ENCODE assay signal across 24 mouse cellular contexts in the genomic region with DNA sequence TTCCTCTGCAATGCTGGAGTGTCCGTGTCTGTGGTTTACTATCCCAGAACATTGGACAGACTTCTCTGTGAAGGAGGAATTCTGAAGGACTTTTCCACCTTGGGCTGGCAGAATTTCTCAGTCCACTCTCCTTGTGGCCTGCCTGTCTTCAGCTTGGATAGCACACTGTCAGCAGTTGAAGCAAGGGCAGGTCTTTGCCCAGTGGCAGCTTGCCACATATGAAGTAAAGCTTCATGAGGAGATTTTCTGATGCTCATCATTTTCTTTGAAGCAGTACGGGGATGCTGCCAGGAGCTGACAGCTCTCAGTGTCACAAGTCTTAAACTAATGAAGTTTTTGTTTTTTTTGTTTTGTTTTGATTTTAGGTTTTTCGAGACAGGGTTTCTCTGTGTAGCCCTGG. TPM values are rescaled to one million over a fixed set of nuclear protein-coding genes. Genes with fewer than 3 reads are reported as not detected.
"Had no signal": no experiment of that assay in that cellular context is flagged by ENCODE, and none has a peak within 500 bp of the region (broad histone marks: within the 10 kb centered on the region; RNA-seq: fewer than 3 reads in every experiment).

No protein-coding gene starts in this region.

- H3K4me2 ChIP-seq: intestine, embryonic 15.5 days; limb, embryonic 12.5 days; limb, embryonic 15.5 days; liver, embryonic 11.5 days; lung, embryonic 14.5 days; midbrain, embryonic 12.5 days; midbrain, embryonic 15.5 days; neural tube, embryonic 12.5 days; neural tube, embryonic 15.5 days; stomach, embryonic 15.5 days had no signal

- ATAC-seq: intestine, embryonic 15.5 days; liver, postnatal 0 days; midbrain, embryonic 15.5 days had no signal

- H3K9ac ChIP-seq: intestine, embryonic 15.5 days; limb, embryonic 12.5 days; limb, embryonic 15.5 days; liver, embryonic 14.5 days; liver, postnatal 0 days; lung, embryonic 14.5 days; midbrain, embryonic 12.5 days; midbrain, embryonic 15.5 days; neural tube, embryonic 12.5 days; neural tube, embryonic 15.5 days; stomach, embryonic 15.5 days had no signal

- H3K36me3 ChIP-seq: intestine, embryonic 15.5 days; limb, embryonic 12.5 days; limb, embryonic 15.5 days; midbrain, embryonic 12.5 days; midbrain, embryonic 15.5 days; neural tube, embryonic 12.5 days; neural tube, embryonic 15.5 days; stomach, embryonic 15.5 days had no signal

- H3K27me3 ChIP-seq: intestine, embryonic 15.5 days; limb, embryonic 12.5 days; limb, embryonic 15.5 days; midbrain, embryonic 12.5 days; midbrain, embryonic 15.5 days; neural tube, embryonic 12.5 days; neural tube, embryonic 15.5 days; stomach, embryonic 15.5 days had no signal

- H3K4me3 ChIP-seq: intestine, embryonic 15.5 days; limb, embryonic 12.5 days; limb, embryonic 15.5 days; midbrain, embryonic 12.5 days; midbrain, embryonic 15.5 days; neural tube, embryonic 12.5 days; neural tube, embryonic 15.5 days; stomach, embryonic 15.5 days had no signal

- H3K9me3 ChIP-seq: intestine, embryonic 15.5 days; limb, embryonic 12.5 days; limb, embryonic 15.5 days; midbrain, embryonic 12.5 days; midbrain, embryonic 15.5 days; neural tube, embryonic 12.5 days; neural tube, embryonic 15.5 days; stomach, embryonic 15.5 days had no signal

- H3K27ac ChIP-seq: intestine, embryonic 15.5 days; limb, embryonic 12.5 days; limb, embryonic 15.5 days; liver, embryonic 14.5 days; midbrain, embryonic 12.5 days; midbrain, embryonic 15.5 days; neural tube, embryonic 12.5 days; neural tube, embryonic 15.5 days; stomach, embryonic 15.5 days had no signal

- DNase-seq: left cerebral cortex, postnatal 4 days; liver, postnatal 0 days; lung, embryonic 14.5 days; lung, postnatal 10 days; lung, postnatal 4 days; retina, postnatal 1 day; right cerebral cortex, postnatal 25 days; spleen, adult 18-20 months; thymus, postnatal 36 days had no signal

- H3K4me1 ChIP-seq: intestine, embryonic 15.5 days; neural tube, embryonic 12.5 days had no signal

RNA-seq across cellular contexts. Expression of a gene that starts 7.9 kb away (rescaled TPM):
- total RNA-seq: layer of hippocampus, adult 18-20 months; layer of hippocampus, postnatal 14 days; left cerebral cortex, adult 8-10 months; left cerebral cortex, postnatal 14 days; left cerebral cortex, postnatal 4 days; megakaryocyte, adult 5-6 weeks had no signal
- polyA plus RNA-seq: intestine, embryonic 15.5 days; limb, embryonic 12.5 days; limb, embryonic 15.5 days; liver, embryonic 11.5 days; liver, embryonic 14.5 days; liver, postnatal 0 days; lung, embryonic 14.5 days; midbrain, embryonic 12.5 days; midbrain, embryonic 15.5 days; neural tube, embryonic 12.5 days; neural tube, embryonic 15.5 days; stomach, embryonic 15.5 days had no signal
